ENCODE assay signal across 23 mouse cellular contexts in genomic region chr10:112571772-112572551, GRCm38 (mm10).
DNase-seq lines count a peak whose midpoint lies in the region; ATAC-seq lines count a peak whose summit lies in the region.
"Had no signal": no experiment of that assay in that cellular context is flagged by ENCODE, and none has a peak within 500 bp of the region (broad histone marks: within the 10 kb centered on the region; RNA-seq: fewer than 3 reads in every experiment).

No protein-coding gene starts in this region.

- no peak overlapping the region for H3K27ac ChIP-seq in forebrain, embryonic 12.5 days
- no peak overlapping the region for H3K27ac ChIP-seq in forebrain, embryonic 11.5 days (ENCODE audit: low read depth, low read length)
- no peak overlapping the region for H3K27ac ChIP-seq in midbrain, embryonic 16.5 days (ENCODE audit: low read length)
- H3K27ac ChIP-seq: heart, embryonic 10.5 days; limb, embryonic 15.5 days; liver, embryonic 14.5 days; stomach, postnatal 0 days had no signal

- no peak overlapping the region for H3K4me3 ChIP-seq in forebrain, embryonic 12.5 days (replicated peaks)
- no peak overlapping the region for H3K4me3 ChIP-seq in forebrain, embryonic 11.5 days (ENCODE audit: low read depth, low read length)
- no peak overlapping the region for H3K4me3 ChIP-seq in midbrain, embryonic 16.5 days (ENCODE audit: low read depth, low read length)
- H3K4me3 ChIP-seq: heart, embryonic 10.5 days; limb, embryonic 15.5 days had no signal

- H3K4me2 ChIP-seq in forebrain, embryonic 12.5 days = no peak overlapping the region
- no peak overlapping the region for H3K4me2 ChIP-seq in forebrain, embryonic 11.5 days (ENCODE audit: low read depth, low read length, severe bottlenecking)
- no peak overlapping the region for H3K4me2 ChIP-seq in midbrain, embryonic 16.5 days (ENCODE audit: low read length)
- H3K4me2 ChIP-seq: limb, embryonic 15.5 days; lung, embryonic 14.5 days had no signal

- no peaks in the 10 kb centered on the region for H3K36me3 ChIP-seq in forebrain, embryonic 12.5 days (replicated peaks)
- no peaks in the 10 kb centered on the region for H3K36me3 ChIP-seq in forebrain, embryonic 11.5 days (ENCODE audit: control insufficient read depth, insufficient read depth, low read length)
- H3K36me3 ChIP-seq in midbrain, embryonic 16.5 days (ENCODE audit: control insufficient read depth, insufficient read depth, low read length) = no peaks in the 10 kb centered on the region
- H3K36me3 ChIP-seq: heart, embryonic 10.5 days; limb, embryonic 15.5 days had no signal

- no peaks in the 10 kb centered on the region for H3K27me3 ChIP-seq in forebrain, embryonic 12.5 days
- no peaks in the 10 kb centered on the region for H3K27me3 ChIP-seq in forebrain, embryonic 11.5 days (ENCODE audit: control insufficient read depth, insufficient read depth, low read length)
- H3K27me3 ChIP-seq in midbrain, embryonic 16.5 days (ENCODE audit: control insufficient read depth, insufficient read depth, low read depth, low read length) = no peaks in the 10 kb centered on the region
- H3K27me3 ChIP-seq: limb, embryonic 15.5 days had no signal

- DNase-seq in forebrain, embryonic 11.5 days (ENCODE audit: low spot score) = no peak
- DNase-seq in layer of hippocampus, adult 9-11 months = peak; percentile 5
- DNase-seq in layer of hippocampus, postnatal 25 days (ENCODE audit: extremely low spot score in 1 of 2, low spot score in 1 of 2) = no peak
- DNase-seq in brain, embryonic 18.5 days (ENCODE audit: low read depth, low spot score) = peak; percentile 60
- DNase-seq in left cerebral cortex, adult 18-20 months (ENCODE audit: low spot score in 2 of 2) = no peak
- DNase-seq in frontal cortex, adult 2 months (ENCODE audit: extremely low spot score in 1 of 2, low spot score in 1 of 2) = no peak
- DNase-seq: adrenal gland, postnatal 25 days; cerebellum, adult 11-12 months; cerebellum, postnatal 14 days; gastrocnemius, postnatal 10 days; heart, postnatal 4 days; kidney, adult 18-20 months; kidney, postnatal 4 days; left cerebral cortex, postnatal 4 days; right cerebral cortex, postnatal 14 days had no signal

- H3K9me3 ChIP-seq in forebrain, embryonic 12.5 days = no peaks in the 10 kb centered on the region
- no peaks in the 10 kb centered on the region for H3K9me3 ChIP-seq in forebrain, embryonic 11.5 days (ENCODE audit: control insufficient read depth, low read length)
- no peaks in the 10 kb centered on the region for H3K9me3 ChIP-seq in midbrain, embryonic 16.5 days (replicated peaks; ENCODE audit: control insufficient read depth, low read length, poor library complexity, severe bottlenecking)
- H3K9me3 ChIP-seq: heart, embryonic 10.5 days; limb, embryonic 15.5 days had no signal

- no peak overlapping the region for H3K9ac ChIP-seq in forebrain, embryonic 12.5 days
- H3K9ac ChIP-seq in forebrain, embryonic 11.5 days (ENCODE audit: low read length) = no peak overlapping the region
- H3K9ac ChIP-seq in midbrain, embryonic 16.5 days (ENCODE audit: low read depth, low read length) = no peak overlapping the region
- H3K9ac ChIP-seq: limb, embryonic 15.5 days; liver, embryonic 14.5 days; lung, embryonic 14.5 days had no signal

- ATAC-seq in forebrain, embryonic 12.5 days (ENCODE audit: low FRiP score) = peak; percentile 44; the same call in 1 of the 2 replicates
- no peak for ATAC-seq in forebrain, embryonic 11.5 days (replicated peaks; ENCODE audit: low FRiP score)
- ATAC-seq in midbrain, embryonic 16.5 days = peak; percentile 58
- ATAC-seq: inflammation-experienced regulatory T-cells, adult 6 months had no signal

- WGBS in forebrain, embryonic 12.5 days = 78% methylated on average over 9 of the region's 9 CpGs
- WGBS in forebrain, embryonic 11.5 days = 86% methylated on average over 9 of the region's 9 CpGs
- WGBS in midbrain, embryonic 16.5 days = 70% methylated on average over 9 of the region's 9 CpGs

- H3K4me1 ChIP-seq in forebrain, embryonic 12.5 days = no peaks in the 10 kb centered on the region
- no peaks in the 10 kb centered on the region for H3K4me1 ChIP-seq in forebrain, embryonic 11.5 days (replicated peaks; ENCODE audit: control insufficient read depth, insufficient read depth, low read length)
- H3K4me1 ChIP-seq in midbrain, embryonic 16.5 days (ENCODE audit: control insufficient read depth, insufficient read depth, low read length) = no peaks in the 10 kb centered on the region
- H3K4me1 ChIP-seq: heart, embryonic 10.5 days; limb, embryonic 15.5 days had no signal

Comparison
In these comparisons a context has a peak if more than half of its experiments do, and no peak if none do; other contexts are left out.
1. DNase-seq: peak in layer of hippocampus, adult 9-11 months (single experiment) and brain, embryonic 18.5 days (single experiment); none in forebrain, embryonic 11.5 days (single experiment), layer of hippocampus, postnatal 25 days (0 of 2), left cerebral cortex, adult 18-20 months (0 of 2) and frontal cortex, adult 2 months (0 of 2).